Mouse (Mus musculus) limb, embryonic 12.5 days (tissue): ENCODE measurements at regions not wholly inside any gene's neighbourhood (a gene's known extent, or its start where the extent isn't known, plus 50 kb on each side); places are given as distances from the start of the nearest gene placed in this dataset.
A peak's percentile ranks its signal among the peaks of the same experiment; 100 is the strongest.

ENCODE experiments used
- ATAC-seq: fragments of 200-750 bp; cut with Nextera tagmentation; 2 replicates; pipeline ENCODE4 v1.8.0; 2017; ENCODE audit warnings: low read depth, moderate TSS enrichment; ENCODE audit not compliant: insufficient number of reproducible peaks, insufficient read depth, low FRiP score, low TSS enrichment
- H3K27ac ChIP-seq: fragments of 300-500 bp; sonication (generic); 2 replicates; pipeline ENCODE4 v1.5.1; 2016; ENCODE audit warnings: mild to moderate bottlenecking, moderate library complexity
- H3K27me3 ChIP-seq: fragments of 300-500 bp; sonication (generic); 2 replicates; pipeline ENCODE4 v1.6.1; 2016; ENCODE audit warnings: mild to moderate bottlenecking, moderate library complexity
- H3K36me3 ChIP-seq: fragments of 300-500 bp; sonication (generic); 2 replicates; pipeline ENCODE4 v1.6.1; 2016; ENCODE audit warnings: mild to moderate bottlenecking, moderate library complexity
- H3K4me1 ChIP-seq: fragments of 300-500 bp; sonication (generic); replicated peaks from 2 replicates; pipeline ENCODE4 v1.6.1; 2016
- H3K4me2 ChIP-seq: fragments of 300-500 bp; sonication (generic); 2 replicates; pipeline ENCODE4 v1.6.1; 2016; ENCODE audit warnings: mild to moderate bottlenecking, moderate library complexity
- H3K4me3 ChIP-seq: fragments of 300-500 bp; sonication (generic); replicated peaks from 2 replicates; pipeline ENCODE4 v1.5.1; 2016; ENCODE audit warnings: mild to moderate bottlenecking
- H3K9ac ChIP-seq: fragments of 300-500 bp; sonication (generic); replicated peaks from 2 replicates; pipeline ENCODE4 v1.6.1; 2016; ENCODE audit warnings: mild to moderate bottlenecking, moderate library complexity
- H3K9me3 ChIP-seq: fragments of 300-500 bp; sonication (generic); 2 replicates; pipeline ENCODE4 v1.6.1; 2016; ENCODE audit warnings: mild to moderate bottlenecking, moderate library complexity
- WGBS: fragments of 180-500 bp; shearing (Covaris S2); methylation state at CpG from one replicate; pipeline ENCODE4 v1.1.7; 2016; 5-methylcytosine and 5-hydroxymethylcytosine counted together

DNA sequence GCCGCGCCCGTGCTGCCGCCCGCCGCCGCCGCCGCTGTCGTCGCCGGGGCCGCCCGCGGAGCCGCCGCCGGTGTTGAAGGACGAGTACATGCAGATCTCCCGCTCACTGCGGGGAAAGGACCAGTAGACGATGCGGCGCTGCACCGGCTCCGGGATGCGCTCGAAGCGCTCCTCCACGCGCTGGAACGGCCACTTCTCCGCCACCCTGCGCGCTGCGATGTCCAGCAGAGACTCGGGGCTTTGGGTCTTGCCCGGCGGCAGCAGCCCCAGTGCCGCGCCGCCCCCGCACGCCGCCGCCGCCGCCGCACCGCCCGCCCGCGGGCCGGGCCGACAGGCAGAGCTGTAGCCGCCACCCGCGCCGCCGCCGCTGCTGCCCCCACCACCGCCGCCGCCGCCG lies 154.7 kb upstream of the Smim15 start:
- Histone ChIP-seq H3K4me2 (peak overlapping the region; percentile 76), H3K4me3 (peak overlapping the region; percentile 85), H3K27me3 (peaks cover 26% of the 10 kb centered on the region), H3K9ac (peak overlapping the region; percentile 74), H3K27ac (peak overlapping the region; percentile 80), H3K36me3 (no peaks in the 10 kb centered on the region), H3K4me1 (peaks cover 17% of the 10 kb centered on the region), H3K9me3 (no peaks in the 10 kb centered on the region)
- under 1% methylated on average over 40 of the region's 66 CpGs for WGBS
- 0 out of 2 replicates have a peak, but pooled peaks have one; percentile 0 for ATAC-seq

DNA sequence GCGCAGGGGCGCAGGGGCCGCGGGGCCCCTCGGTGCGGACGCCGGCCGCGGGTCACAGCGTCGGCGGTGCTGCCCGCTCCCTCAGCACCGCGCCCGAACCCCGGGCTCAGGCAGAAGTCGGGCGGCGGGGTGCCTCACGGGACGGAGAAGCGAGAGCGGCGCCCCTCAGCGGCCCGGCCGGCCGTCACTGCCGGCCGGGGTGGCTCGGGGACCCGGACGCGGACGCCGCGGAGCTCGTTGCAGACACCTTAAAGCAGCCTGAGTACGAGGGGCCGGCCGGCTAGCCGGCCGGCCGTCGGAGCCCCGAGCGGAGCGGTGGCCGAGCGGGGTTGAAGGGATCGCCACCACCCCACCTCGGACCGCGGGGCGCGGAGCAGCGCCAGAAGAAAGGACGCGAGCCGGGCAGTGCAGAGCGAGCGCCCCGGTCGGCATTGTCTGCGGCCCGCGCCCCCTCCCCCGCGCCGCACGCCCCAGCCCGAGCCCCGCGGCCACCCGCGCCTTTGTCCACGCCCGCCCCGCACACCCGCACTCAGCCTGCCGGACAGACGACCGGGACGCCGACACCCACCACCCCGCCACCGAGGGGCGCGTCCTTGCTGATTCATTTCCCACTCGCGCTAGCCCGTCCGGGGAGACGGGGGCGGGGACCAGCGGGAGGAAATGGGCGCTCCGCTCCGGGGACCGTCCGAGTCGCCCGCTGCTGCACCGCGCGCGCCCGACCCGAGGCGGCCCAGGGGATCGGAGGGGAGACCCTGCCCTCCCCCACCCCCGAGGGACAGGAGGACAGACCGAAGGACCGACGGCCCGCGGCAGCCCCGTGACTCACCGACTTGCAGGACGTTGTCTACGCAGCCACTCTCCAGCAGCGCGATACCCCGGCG lies 155.4 kb upstream of the Smim15 start:
- no peak for ATAC-seq
- Histone ChIP-seq H3K36me3 (no peaks in the 10 kb centered on the region), H3K4me3 (peak overlapping the region; percentile 85), H3K9ac (peak overlapping the region; percentile 87), H3K4me1 (peaks cover 25% of the 10 kb centered on the region), H3K27ac (peak overlapping the region; percentile 73), H3K27me3 (peaks cover 26% of the 10 kb centered on the region), H3K4me2 (peak overlapping the region; percentile 76), H3K9me3 (no peaks in the 10 kb centered on the region)
- WGBS, result under 1% methylated on average over 127 of the region's 127 CpGs

DNA sequence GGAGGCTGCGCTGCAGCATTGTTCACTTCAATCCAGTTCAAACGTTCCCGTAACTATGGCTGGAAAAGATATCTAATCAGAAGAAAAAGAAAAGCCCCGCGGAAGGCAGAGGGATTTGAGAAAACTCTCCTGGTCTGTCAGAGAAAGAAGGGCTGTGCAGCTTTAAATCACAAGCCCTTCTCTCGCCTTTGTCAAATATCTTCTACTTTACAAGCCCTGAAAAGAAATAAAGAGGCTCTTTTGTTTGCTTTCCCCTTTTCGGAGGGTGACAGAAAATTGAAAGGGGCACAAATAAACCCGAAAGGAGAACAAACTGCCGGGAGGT lies 156.1 kb upstream of the Smim15 start:
- peak overlapping the region; percentile 85 for H3K4me3 ChIP-seq
- peak overlapping the region; percentile 87 for H3K9ac ChIP-seq
- peaks cover 22% of the 10 kb centered on the region for H3K27me3 ChIP-seq
- H3K27ac ChIP-seq, result peak overlapping the region; percentile 73; the same call in 1 of the 2 replicates
- ATAC-seq, result no peak
- no peaks in the 10 kb centered on the region for H3K9me3 ChIP-seq
- H3K36me3 ChIP-seq, result no peaks in the 10 kb centered on the region
- peaks cover 26% of the 10 kb centered on the region for H3K4me1 ChIP-seq
- WGBS, result under 1% methylated on average over 9 of the region's 9 CpGs
- H3K4me2 ChIP-seq, result peak overlapping the region; percentile 76

DNA sequence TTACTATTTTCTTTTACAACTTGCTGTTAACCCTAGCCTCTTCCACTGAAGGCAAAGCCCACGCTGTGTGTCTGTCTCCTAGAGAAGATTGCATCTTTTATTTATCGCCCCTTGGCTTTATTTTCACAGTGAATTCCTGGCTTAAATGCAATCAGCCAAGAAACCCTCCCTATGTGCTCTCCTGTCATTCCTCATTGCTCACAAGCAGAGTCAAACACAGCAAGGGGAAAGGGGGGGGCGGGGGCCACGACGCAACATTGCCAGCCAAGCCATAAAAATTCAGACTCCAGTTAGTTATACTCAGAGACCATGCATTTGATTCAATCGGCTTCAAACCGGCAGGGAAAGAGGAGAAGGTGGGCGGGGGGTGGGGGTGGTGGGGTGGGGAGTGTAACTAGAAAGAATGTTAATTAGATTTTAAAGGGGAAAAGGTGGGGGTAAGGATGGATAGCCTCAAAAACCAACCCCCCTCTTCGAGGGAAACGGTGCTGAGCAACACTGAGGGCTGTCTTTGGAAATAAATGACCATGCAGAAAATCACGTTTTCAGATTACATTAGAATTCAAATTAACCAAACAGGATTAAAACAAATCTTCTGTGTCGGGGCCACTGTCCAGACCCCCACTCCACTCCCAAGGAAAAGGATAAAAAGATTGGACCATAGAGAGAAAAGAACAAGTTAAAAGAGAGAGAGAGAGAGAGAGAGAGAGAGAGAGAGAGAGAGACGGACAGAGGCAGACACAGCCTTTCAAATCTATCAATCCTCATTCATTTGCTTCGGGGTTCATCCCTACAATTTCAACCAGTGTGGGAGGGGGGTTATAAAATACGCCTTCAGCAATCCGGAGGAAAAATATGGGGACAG lies 156.6 kb upstream of the Smim15 start:
- H3K27ac ChIP-seq, result 0 out of 2 replicates have a peak overlapping the region, but pooled peaks have one; percentile 73
- peak overlapping the region; percentile 76 for H3K4me2 ChIP-seq
- peaks cover 16% of the 10 kb centered on the region for H3K27me3 ChIP-seq
- no peak for ATAC-seq
- H3K4me3 ChIP-seq, result peak overlapping the region; percentile 85
- peak overlapping the region; percentile 87 for H3K9ac ChIP-seq
- H3K4me1 ChIP-seq, result peaks cover 31% of the 10 kb centered on the region
- H3K9me3 ChIP-seq, result no peaks in the 10 kb centered on the region
- under 1% methylated on average over 16 of the region's 16 CpGs for WGBS
- H3K36me3 ChIP-seq, result no peaks in the 10 kb centered on the region

DNA sequence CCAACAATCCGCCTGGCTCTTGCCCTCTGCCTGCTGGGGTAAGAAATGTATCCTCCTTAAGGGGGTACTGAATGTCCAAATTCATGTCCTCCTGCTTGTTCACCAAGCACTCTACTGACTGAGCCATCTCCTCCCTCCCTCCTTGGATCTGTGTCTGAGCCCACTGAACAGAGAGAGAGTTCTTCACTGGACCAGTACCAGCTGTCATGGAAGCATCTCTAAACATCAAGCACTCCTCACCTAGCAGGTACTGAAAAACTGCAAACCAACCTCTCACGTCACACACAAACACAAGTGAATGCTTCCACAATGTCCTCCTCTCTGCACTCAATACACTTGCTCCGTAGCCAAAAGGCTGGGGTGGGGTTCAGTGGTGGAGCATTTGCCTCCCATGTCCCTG lies 159.4 kb upstream of the Smim15 start:
- no peak overlapping the region for H3K4me3 ChIP-seq
- no peak overlapping the region for H3K27ac ChIP-seq
- peaks cover 7% of the 10 kb centered on the region; the same call in 1 of the 2 replicates for H3K27me3 ChIP-seq
- H3K36me3 ChIP-seq, result no peaks in the 10 kb centered on the region
- no peak overlapping the region for H3K9ac ChIP-seq
- no peak for ATAC-seq
- H3K4me2 ChIP-seq, result no peak overlapping the region
- peaks cover 4% of the 10 kb centered on the region; the same call in 1 of the 2 replicates for H3K9me3 ChIP-seq
- H3K4me1 ChIP-seq, result peaks cover 34% of the 10 kb centered on the region
- 92% methylated on average over 3 of the region's 3 CpGs for WGBS

DNA sequence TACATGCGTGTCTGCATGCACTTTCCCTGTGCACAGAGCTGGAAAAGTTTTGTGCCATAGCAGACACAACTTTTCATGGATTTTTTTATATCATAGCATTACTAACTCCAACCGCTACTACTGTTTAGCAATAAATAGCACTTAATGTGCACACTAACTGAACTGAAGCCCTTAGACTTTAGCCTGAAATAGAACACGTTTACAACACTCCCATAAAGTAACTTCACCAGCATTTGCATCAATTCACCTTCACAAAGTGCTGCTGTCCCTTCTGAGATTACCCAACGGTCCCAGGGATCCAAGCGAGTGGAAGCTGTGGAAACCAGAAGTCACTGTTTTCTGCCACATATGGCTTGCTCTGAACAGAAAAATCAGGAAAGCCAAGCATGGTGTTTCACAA lies 161.9 kb upstream of the Smim15 start:
- Histone ChIP-seq H3K27me3 (peaks cover 7% of the 10 kb centered on the region; the same call in 1 of the 2 replicates), H3K4me3 (no peak overlapping the region), H3K9ac (no peak overlapping the region), H3K36me3 (no peaks in the 10 kb centered on the region), H3K27ac (no peak overlapping the region), H3K4me1 (peaks cover 36% of the 10 kb centered on the region), H3K4me2 (no peak overlapping the region), H3K9me3 (peaks cover 4% of the 10 kb centered on the region; the same call in 1 of the 2 replicates)
- 52% methylated on average over 5 of the region's 5 CpGs for WGBS
- ATAC-seq, result no peak

DNA sequence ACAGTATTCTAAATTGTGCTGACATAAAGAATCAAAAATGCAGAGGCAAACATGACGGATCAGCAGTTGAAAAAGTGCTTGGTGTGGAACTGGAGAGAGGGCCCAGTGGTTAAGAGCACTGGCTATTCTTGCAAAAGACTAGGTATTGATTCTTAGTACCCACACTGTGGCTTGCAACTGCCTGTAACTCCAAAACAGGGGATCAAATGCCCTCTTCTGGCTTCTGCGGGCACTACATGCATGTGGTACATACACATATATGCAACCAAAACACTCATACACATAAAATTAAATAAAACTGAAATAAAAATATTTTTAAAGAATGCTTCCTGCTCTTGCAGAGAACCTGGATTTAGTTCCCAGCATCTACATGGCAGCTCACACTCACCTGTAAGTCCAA lies 163.7 kb upstream of the Smim15 start:
- H3K27ac ChIP-seq, result no peak overlapping the region
- no peaks in the 10 kb centered on the region for H3K36me3 ChIP-seq
- H3K9ac ChIP-seq, result no peak overlapping the region
- no peak overlapping the region for H3K4me2 ChIP-seq
- peaks cover 4% of the 10 kb centered on the region; the same call in 1 of the 2 replicates for H3K9me3 ChIP-seq
- no peak overlapping the region for H3K4me3 ChIP-seq
- peaks cover 7% of the 10 kb centered on the region; the same call in 1 of the 2 replicates for H3K27me3 ChIP-seq
- WGBS, result 98% methylated on average over 2 of the region's 2 CpGs
- no peak for ATAC-seq
- peaks cover 32% of the 10 kb centered on the region for H3K4me1 ChIP-seq

DNA sequence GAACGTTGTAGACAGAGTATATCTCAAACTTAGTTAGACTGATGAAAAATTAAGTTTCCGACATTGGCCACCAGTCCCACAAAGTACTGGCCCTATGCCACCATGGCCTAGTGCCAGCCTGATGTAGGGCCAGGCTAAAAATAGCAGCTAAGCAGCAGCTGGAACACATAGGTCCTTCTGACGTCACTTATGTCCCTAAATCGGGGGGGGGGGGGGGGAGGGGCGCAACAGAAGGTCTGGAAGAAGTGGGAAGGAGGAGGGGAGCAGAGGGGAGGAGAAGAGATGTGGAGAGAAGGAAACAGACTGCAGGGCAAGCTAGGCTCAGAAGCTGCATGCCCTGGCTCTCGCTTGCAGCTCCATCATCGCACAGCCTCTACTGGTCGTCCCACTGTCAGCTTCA lies 164.7 kb upstream of the Smim15 start:
- Histone ChIP-seq H3K4me1 (peaks cover 30% of the 10 kb centered on the region), H3K27ac (no peak overlapping the region), H3K4me3 (no peak overlapping the region), H3K4me2 (no peak overlapping the region), H3K36me3 (no peaks in the 10 kb centered on the region), H3K9ac (no peak overlapping the region), H3K27me3 (peaks cover 2% of the 10 kb centered on the region; the same call in 1 of the 2 replicates), H3K9me3 (peaks cover 4% of the 10 kb centered on the region; the same call in 1 of the 2 replicates)
- ATAC-seq, result no peak; the same call in 1 of the 2 replicates
- 76% methylated on average over 6 of the region's 8 CpGs for WGBS

DNA sequence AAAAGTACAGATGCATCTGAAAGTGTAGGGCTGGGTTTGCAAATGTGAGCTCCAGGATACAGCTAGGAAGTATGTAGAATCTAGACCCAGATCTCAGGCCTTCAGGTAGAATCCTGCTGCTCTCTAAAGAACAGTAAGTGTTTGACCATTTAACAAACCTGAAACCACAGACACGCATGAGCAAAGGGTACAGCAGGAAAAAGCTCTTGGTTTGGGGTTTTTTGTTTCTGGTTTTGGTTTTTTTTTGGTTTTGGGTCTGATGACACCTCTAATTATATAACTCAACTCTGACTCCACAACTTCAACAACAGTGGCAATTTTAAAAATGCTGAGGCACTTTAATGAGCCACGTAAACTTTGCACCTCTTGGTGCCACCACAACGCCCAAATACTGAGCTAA lies 165.3 kb upstream of the Smim15 start:
- Histone ChIP-seq H3K4me1 (peaks cover 24% of the 10 kb centered on the region), H3K9me3 (peaks cover 4% of the 10 kb centered on the region; the same call in 1 of the 2 replicates), H3K36me3 (no peaks in the 10 kb centered on the region), H3K27ac (no peak overlapping the region), H3K9ac (no peak overlapping the region), H3K4me3 (no peak overlapping the region), H3K4me2 (no peak overlapping the region), H3K27me3 (no peaks in the 10 kb centered on the region)
- WGBS, result 79% methylated on average over 3 of the region's 3 CpGs
- ATAC-seq, result no peak

DNA sequence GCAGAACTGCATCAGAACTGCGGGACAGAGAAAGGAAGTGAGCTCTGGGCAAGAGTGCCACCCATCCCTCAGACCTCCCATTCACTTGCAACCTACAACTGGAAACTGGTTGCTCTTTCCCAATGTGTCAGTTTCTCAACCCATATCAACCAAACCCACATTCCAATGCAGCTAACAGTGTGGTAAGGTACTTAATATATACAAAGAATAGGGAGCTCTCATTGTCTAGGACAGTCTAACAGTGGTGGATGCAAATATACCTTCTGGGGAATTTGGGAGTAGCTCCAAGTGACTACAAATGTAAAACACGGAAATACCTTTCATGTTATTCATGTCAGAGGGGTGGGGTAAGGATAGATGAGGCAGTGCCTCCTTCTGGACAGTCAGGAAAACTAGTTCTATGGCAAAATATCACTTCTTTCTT lies 171.0 kb upstream of the Smim15 start:
- H3K4me2 ChIP-seq, result no peak overlapping the region
- peaks cover 26% of the 10 kb centered on the region for H3K4me1 ChIP-seq
- no peaks in the 10 kb centered on the region for H3K27me3 ChIP-seq
- 69% methylated on average over 2 of the region's 2 CpGs for WGBS
- H3K36me3 ChIP-seq, result no peaks in the 10 kb centered on the region
- no peak for ATAC-seq
- H3K9me3 ChIP-seq, result no peaks in the 10 kb centered on the region
- no peak overlapping the region for H3K4me3 ChIP-seq
- H3K27ac ChIP-seq, result no peak overlapping the region
- no peak overlapping the region for H3K9ac ChIP-seq

DNA sequence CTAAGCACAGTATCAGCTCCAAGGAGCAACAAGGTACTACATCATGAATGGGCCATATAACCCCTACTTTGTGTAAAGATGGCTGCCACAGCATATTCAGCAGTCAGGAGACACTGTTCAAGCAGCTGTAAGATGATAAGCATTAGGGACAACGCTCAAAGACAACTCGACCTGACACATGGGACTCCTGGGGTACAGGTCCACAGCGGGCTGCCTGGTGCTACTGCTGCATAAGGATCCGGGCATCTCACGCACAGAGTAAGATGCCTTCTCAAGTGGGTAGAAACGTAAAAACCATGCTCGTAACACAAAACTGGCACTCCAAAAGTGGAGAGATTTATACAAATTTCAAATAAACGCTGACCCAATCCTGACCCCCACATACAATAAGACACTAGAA lies 171.7 kb upstream of the Smim15 start:
- H3K4me2 ChIP-seq, result no peak overlapping the region
- WGBS, result 76% methylated on average over 8 of the region's 8 CpGs

More for the DNA sequence above, 171.7 kb upstream of the Smim15 start:
- Histone ChIP-seq H3K4me3 (no peak overlapping the region), H3K4me1 (peaks cover 27% of the 10 kb centered on the region), H3K9ac (no peak overlapping the region), H3K27me3 (no peaks in the 10 kb centered on the region), H3K27ac (no peak overlapping the region), H3K9me3 (no peaks in the 10 kb centered on the region), H3K36me3 (no peaks in the 10 kb centered on the region)
- ATAC-seq, result no peak
